Mouse (Mus musculus) thymus, adult 2 months (tissue): ENCODE results near the gene Eras. TPM values are rescaled to one million over a fixed set of nuclear protein-coding genes. Genes with fewer than 3 reads are reported as not detected.

Source experiments
- DNase-seq: peaks from one replicate; pipeline ENCODE4 v3.0.0; 2021
- H3K27ac ChIP-seq: fragments of 200-500 bp; 2 replicates; pipeline ENCODE4 v1.5.1; 2012; ENCODE audit warnings: low read length, control low read depth; ENCODE audit not compliant: control insufficient read depth, insufficient read depth
- H3K27me3 ChIP-seq: fragments of 200-500 bp; 2 replicates; pipeline ENCODE4 v1.6.1; 2012; ENCODE audit warnings: mild to moderate bottlenecking, low read length, moderate library complexity, mixed read lengths; ENCODE audit not compliant: control insufficient read depth, insufficient read depth
- H3K36me3 ChIP-seq: fragments of 200-500 bp; 2 replicates; pipeline ENCODE4 v1.6.1; 2012; ENCODE audit warnings: mild to moderate bottlenecking, low read length, moderate library complexity; ENCODE audit not compliant: control insufficient read depth, insufficient read depth
- H3K4me1 ChIP-seq: fragments of 200-500 bp; replicated peaks from 2 replicates; pipeline ENCODE4 v1.6.1; 2012; ENCODE audit warnings: low read length; ENCODE audit not compliant: control insufficient read depth, insufficient read depth
- H3K4me3 ChIP-seq: fragments of 200-500 bp; 2 replicates; pipeline ENCODE4 v1.5.1; 2012; ENCODE audit warnings: mild to moderate bottlenecking, low read length, control low read depth, moderate library complexity; ENCODE audit not compliant: control insufficient read depth, insufficient read depth
- CTCF ChIP-seq: fragments of 200-500 bp; IDR thresholded peaks from 2 replicates; pipeline ENCODE4 v1.5.1; 2012; ENCODE audit warnings: mild to moderate bottlenecking, control low read depth, low read length, moderate library complexity, borderline replicate concordance; ENCODE audit not compliant: control insufficient read depth, poor library complexity, insufficient read depth; ENCODE audit errors: extremely low read depth
- POLR2A ChIP-seq: fragments of 200-500 bp; IDR thresholded peaks from 2 replicates; pipeline ENCODE4 v1.6.1; 2012; ENCODE audit warnings: mild to moderate bottlenecking, low read length, control low read depth, moderate library complexity; ENCODE audit not compliant: control insufficient read depth, poor library complexity, insufficient read depth; ENCODE audit errors: extremely low read depth
- whole genome bisulfite sequencing: fragments of 180-500 bp; shearing (Covaris S2); methylation state at CpG from one replicate; pipeline ENCODE4 v1.1.7; 2018; 5-methylcytosine and 5-hydroxymethylcytosine counted together
- polyA plus RNA-seq: library from polyadenylated mRNA; depleted of rRNA; stranded (reverse); fragments of >200 nt; gene quantifications from 2 replicates; pipeline ENCODE4 v1.2.3, GENCODE M21; 2012

The Eras gene
- polyA plus RNA-seq, 1 experiment: not detected

DNA sequence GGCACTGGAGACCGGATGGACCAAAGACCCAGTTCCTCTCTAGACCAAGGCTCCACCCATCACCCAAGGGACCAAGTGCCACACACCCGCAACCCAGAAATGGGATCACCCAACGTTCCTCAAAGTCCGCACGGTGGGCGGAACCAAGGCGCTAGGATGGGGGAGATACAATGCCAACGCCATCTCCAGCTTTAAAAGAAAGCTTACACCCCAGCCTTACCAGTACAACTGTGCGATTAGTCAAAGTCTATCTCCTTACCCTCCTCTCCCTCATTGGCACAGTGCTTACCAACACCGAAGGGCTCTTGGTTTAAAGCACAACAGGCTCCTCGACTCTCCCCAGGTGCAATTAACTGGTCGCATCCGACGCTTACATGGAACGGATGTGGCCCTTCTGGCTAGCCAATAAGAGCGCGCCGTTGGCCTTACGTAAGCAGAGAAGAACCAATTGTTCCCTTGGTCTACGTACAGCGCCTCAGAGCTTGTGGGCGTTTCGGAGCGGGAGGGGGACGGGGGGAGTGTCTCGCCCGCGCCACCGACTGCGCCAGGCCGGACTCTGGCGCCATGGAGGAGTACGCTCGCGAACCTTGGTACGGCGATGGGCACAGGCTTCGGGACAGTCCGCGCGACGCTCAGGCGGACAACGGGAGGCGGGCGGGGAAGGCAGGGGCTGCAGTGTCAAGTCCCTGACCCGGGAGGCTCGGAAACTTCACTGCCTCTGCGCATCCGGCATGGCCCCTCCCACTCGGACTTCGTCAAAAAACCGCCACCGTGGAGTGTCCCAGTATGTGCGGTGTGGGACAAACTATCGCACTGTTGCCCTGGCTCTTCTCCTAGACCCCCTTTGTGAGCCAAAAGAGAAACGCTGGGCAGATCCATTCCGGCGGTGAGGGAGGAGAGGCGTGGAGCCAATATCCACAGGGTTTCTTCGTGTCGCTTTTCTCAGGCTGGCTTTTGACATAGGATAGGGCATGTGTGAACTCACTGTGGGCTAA lies 29.2 kb downstream of the Eras start, which contains the start of the genes Pqbp1 and Timm17b:
Pqbp1 (minus strand) TSS at position 390 of the 995 bp plus-strand sequence.
Timm17b (plus strand) TSS at position 478 of the 995 bp plus-strand sequence.
- 0 out of 2 replicates have a peak, but pooled peaks cover 2% of the 10 kb centered on the region for H3K4me1 ChIP-seq
- H3K27me3 ChIP-seq: no peaks in the 10 kb centered on the region
- peak within 1 kb of the TSS; percentile 100 for H3K4me3 ChIP-seq
- 3% methylated on average over 62 of the region's 62 CpGs for WGBS
- TF ChIP-seq CTCF (no peak), POLR2A (peak; percentile 55; the same call in 1 of the 2 replicates)
- peaks cover 15% of the 10 kb centered on the region; the same call in 1 of the 2 replicates for H3K36me3 ChIP-seq
- peak within 1 kb of the TSS; percentile 96 for H3K27ac ChIP-seq
- peak; percentile 84 for DNase-seq

- Histone ChIP-seq H3K4me1 (0 out of 2 replicates have a peak, but pooled peaks cover 2% of the 10 kb centered on the region), H3K27ac (peak overlapping the region; percentile 96; the same call in 1 of the 2 replicates), H3K36me3 (peaks cover 16% of the 10 kb centered on the region; the same call in 1 of the 2 replicates), H3K27me3 (no peaks in the 10 kb centered on the region), H3K4me3 (peak overlapping the region; percentile 100)
- DNase-seq: peak; percentile 13
- TF ChIP-seq POLR2A (no peak), CTCF (no peak)
- 12% methylated on average over 13 of the region's 13 CpGs for WGBS
These were observed 30.2 kb downstream of the Eras start for GRCm38 (mm10) chrX:7898211-7898610.

- no peaks in the 10 kb centered on the region for H3K36me3 ChIP-seq
- H3K27me3 ChIP-seq: no peaks in the 10 kb centered on the region
- DNase-seq: peak; percentile 55
- peaks cover 11% of the 10 kb centered on the region for H3K4me1 ChIP-seq
- WGBS: under 1% methylated on average over 44 of the region's 49 CpGs
- H3K27ac ChIP-seq: no peak within 1 kb of the TSS
- TF ChIP-seq POLR2A (0 out of 2 replicates have a peak, but pooled peaks have one; percentile 26), CTCF (no peak)
- H3K4me3 ChIP-seq: peak within 1 kb of the TSS; percentile 80
These were observed 44.4 kb downstream of the Eras start, which contains the start of gene Slc35a2 for GRCm38 (mm10) chrX:7883841-7884567. Slc35a2 (plus strand) TSS chrX:7884028.

GRCm38 (mm10) chrX:7879819-7880218 lies 48.6 kb downstream of the Eras start:
- 1% methylated on average over 11 of the region's 11 CpGs for WGBS
- peaks cover 15% of the 10 kb centered on the region for H3K4me1 ChIP-seq

GRCm38 (mm10) chrX:7878495-7878894 lies 49.9 kb downstream of the Eras start:
- no peaks in the 10 kb centered on the region for H3K27me3 ChIP-seq
- peak; percentile 19 for DNase-seq
- TF ChIP-seq POLR2A (no peak), CTCF (no peak)
- H3K4me3 ChIP-seq: peak overlapping the region; percentile 78
- peaks cover 13% of the 10 kb centered on the region for H3K4me1 ChIP-seq
- H3K27ac ChIP-seq: no peak overlapping the region
- H3K36me3 ChIP-seq: peaks cover 6% of the 10 kb centered on the region; the same call in 1 of the 2 replicates
- 5% methylated on average over 17 of the region's 21 CpGs for WGBS

More at GRCm38 (mm10) chrX:7879819-7880218, 48.6 kb downstream of the Eras start:
- peak; percentile 53; the same call in 1 of the 2 replicates for TF ChIP-seq CTCF
- no peak for TF ChIP-seq POLR2A
- Histone ChIP-seq H3K27ac (no peak overlapping the region), H3K27me3 (no peaks in the 10 kb centered on the region), H3K4me3 (peak overlapping the region; percentile 14; the same call in 1 of the 2 replicates), H3K36me3 (no peaks in the 10 kb centered on the region)
- DNase-seq: peak; percentile 43
